Mouse (Mus musculus): Measurements from ENCODE around the gene Epb41l4b. TPM values are rescaled to one million over a fixed set of nuclear protein-coding genes. Genes with fewer than 3 reads are reported as not detected.

Gene Epb41l4b
- polyA plus RNA-seq, 1 experiment from 2014 or later = 1.6 TPM

GRCm38 (mm10) chr4:56957518-56957917 lies 185.7 kb downstream of the Epb41l4b start:
- no peaks in the 10 kb centered on the region for H3K36me3 ChIP-seq
- H3K4me3 ChIP-seq = no peak overlapping the region
- no peak overlapping the region for H3K27ac ChIP-seq
- DNase-seq (ENCODE audit: low spot score) = no peak
- H3K9me3 ChIP-seq = no peaks in the 10 kb centered on the region
- 42% methylated on average over 9 of the region's 9 CpGs for WGBS
- peaks cover 9% of the 10 kb centered on the region for H3K4me1 ChIP-seq
- H3K27me3 ChIP-seq (ENCODE audit: insufficient read depth, poor library complexity, severe bottlenecking) = no peaks in the 10 kb centered on the region

GRCm38 (mm10) chr4:56953235-56953634 lies 190.0 kb downstream of the Epb41l4b start:
- WGBS = 55% methylated on average over 6 of the region's 6 CpGs
- H3K4me3 ChIP-seq = no peak overlapping the region
- no peaks in the 10 kb centered on the region for H3K36me3 ChIP-seq
- no peaks in the 10 kb centered on the region for H3K9me3 ChIP-seq
- H3K27ac ChIP-seq = no peak overlapping the region
- DNase-seq (ENCODE audit: low spot score) = no peak
- H3K27me3 ChIP-seq (ENCODE audit: insufficient read depth, poor library complexity, severe bottlenecking) = no peaks in the 10 kb centered on the region
- peaks cover 9% of the 10 kb centered on the region; the same call in 1 of the 2 replicates for H3K4me1 ChIP-seq

DNA sequence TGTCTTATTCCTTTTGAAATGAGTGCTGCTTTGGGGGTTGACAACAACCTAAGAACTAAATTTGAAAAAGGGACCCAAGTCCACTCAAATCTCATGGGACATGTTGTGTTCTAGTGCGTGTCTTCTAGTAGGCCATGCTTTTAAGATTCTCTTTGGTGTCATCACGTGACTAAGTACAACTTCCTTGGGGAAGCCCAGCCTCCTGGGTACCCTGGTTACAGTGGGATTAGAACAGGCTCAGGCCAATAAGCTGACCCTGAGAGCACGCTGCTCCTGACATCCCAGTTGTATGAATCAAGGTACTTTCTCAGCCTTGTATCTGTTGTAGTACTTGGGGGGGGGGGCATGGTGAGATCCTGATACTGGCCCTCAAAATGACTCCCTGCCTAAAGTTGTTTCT lies 191.5 kb downstream of the Epb41l4b start:
- H3K36me3 ChIP-seq = no peaks in the 10 kb centered on the region
- no peak overlapping the region for H3K4me3 ChIP-seq
- 81% methylated on average over 3 of the region's 3 CpGs for WGBS
- DNase-seq (ENCODE audit: low spot score) = no peak
- H3K9me3 ChIP-seq = no peaks in the 10 kb centered on the region
- H3K4me1 ChIP-seq = 0 out of 2 replicates have a peak, but pooled peaks cover 4% of the 10 kb centered on the region
- no peak overlapping the region for H3K27ac ChIP-seq
- no peaks in the 10 kb centered on the region for H3K27me3 ChIP-seq (ENCODE audit: insufficient read depth, poor library complexity, severe bottlenecking)

DNA sequence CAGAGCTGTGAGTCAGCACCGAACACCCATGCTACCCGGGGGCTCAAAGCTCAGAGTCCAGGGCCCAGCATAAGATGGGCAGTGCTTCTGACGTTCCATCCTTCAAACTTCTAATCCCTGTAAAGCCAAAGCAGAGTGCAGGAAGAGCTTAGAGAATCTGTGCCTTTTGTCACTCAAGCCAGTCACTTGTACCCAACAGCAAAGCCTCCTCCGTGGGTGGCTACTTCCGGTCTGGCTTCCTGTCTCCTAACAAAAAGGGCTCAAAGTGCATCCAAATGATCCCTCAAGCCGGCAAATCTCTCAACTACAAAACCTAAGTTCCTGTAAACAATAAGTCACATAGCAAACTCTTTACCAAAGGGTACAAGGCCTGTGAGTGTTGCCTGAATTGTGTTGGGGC lies 193.7 kb downstream of the Epb41l4b start:
- Histone ChIP-seq H3K27me3 (ENCODE audit: insufficient read depth, poor library complexity, severe bottlenecking) (no peaks in the 10 kb centered on the region), H3K36me3 (no peaks in the 10 kb centered on the region), H3K4me1 (peaks cover 13% of the 10 kb centered on the region), H3K9me3 (no peaks in the 10 kb centered on the region), H3K4me3 (no peak overlapping the region), H3K27ac (no peak overlapping the region)
- no peak for DNase-seq (ENCODE audit: low spot score)
- WGBS = 72% methylated on average over 6 of the region's 6 CpGs

GRCm38 (mm10) chr4:56946641-56947640 lies 196.3 kb downstream of the Epb41l4b start, which contains the start of gene Tmem245:
TSS of gene Tmem245 (minus strand) at chr4:56947437.
- peak within 1 kb of the TSS; percentile 86 for H3K4me3 ChIP-seq
- no peaks in the 10 kb centered on the region for H3K9me3 ChIP-seq
- H3K27me3 ChIP-seq (ENCODE audit: insufficient read depth, poor library complexity, severe bottlenecking) = no peaks in the 10 kb centered on the region
- WGBS = under 1% methylated on average over 107 of the region's 107 CpGs
- H3K4me1 ChIP-seq = peaks cover 36% of the 10 kb centered on the region
- DNase-seq (ENCODE audit: low spot score) = peak; percentile 97
- no peaks in the 10 kb centered on the region for H3K36me3 ChIP-seq
- H3K27ac ChIP-seq = peak within 1 kb of the TSS; percentile 94

DNA sequence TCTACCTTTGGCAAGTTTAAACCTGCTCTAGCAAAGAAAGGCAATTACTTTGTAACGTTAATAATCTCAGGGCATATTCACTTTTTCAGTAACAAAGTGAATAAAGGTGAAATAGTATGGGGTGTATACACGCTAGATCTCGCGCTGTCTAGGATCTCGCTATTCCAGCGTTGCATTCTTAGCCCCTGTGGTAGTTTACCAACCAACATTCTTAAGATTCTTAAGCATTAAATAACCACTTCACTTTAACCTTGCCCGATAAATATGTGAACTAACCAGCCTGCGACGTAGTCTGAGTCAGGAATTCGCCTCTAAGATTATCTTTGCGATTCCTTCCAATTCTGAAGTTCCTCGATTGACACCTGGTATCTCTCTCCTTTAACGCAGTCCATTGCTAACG lies 197.1 kb downstream of the Epb41l4b start:
- DNase-seq (ENCODE audit: low spot score) = no peak
- 1% methylated on average over 14 of the region's 14 CpGs for WGBS
- peaks cover 42% of the 10 kb centered on the region for H3K4me1 ChIP-seq

GRCm38 (mm10) chr4:56944286-56944685 lies 199.0 kb downstream of the Epb41l4b start:
- peaks cover 59% of the 10 kb centered on the region for H3K4me1 ChIP-seq
- 34% methylated on average over 4 of the region's 4 CpGs for WGBS
- no peaks in the 10 kb centered on the region for H3K36me3 ChIP-seq
- DNase-seq (ENCODE audit: low spot score) = no peak
- no peaks in the 10 kb centered on the region for H3K9me3 ChIP-seq
- H3K4me3 ChIP-seq = peak overlapping the region; percentile 10; the same call in 1 of the 2 replicates
- no peaks in the 10 kb centered on the region for H3K27me3 ChIP-seq (ENCODE audit: insufficient read depth, poor library complexity, severe bottlenecking)
- H3K27ac ChIP-seq = peak overlapping the region; percentile 17

More for the DNA sequence above, 197.1 kb downstream of the Epb41l4b start:
- H3K4me3 ChIP-seq = peak overlapping the region; percentile 86
- peak overlapping the region; percentile 94 for H3K27ac ChIP-seq
- H3K36me3 ChIP-seq = no peaks in the 10 kb centered on the region
- no peaks in the 10 kb centered on the region for H3K9me3 ChIP-seq
- no peaks in the 10 kb centered on the region for H3K27me3 ChIP-seq (ENCODE audit: insufficient read depth, poor library complexity, severe bottlenecking)

GRCm38 (mm10) chr4:56943258-56943657 lies 200.0 kb downstream of the Epb41l4b start:
- Histone ChIP-seq H3K27ac (peak overlapping the region; percentile 17), H3K9me3 (no peaks in the 10 kb centered on the region), H3K4me1 (peaks cover 65% of the 10 kb centered on the region), H3K36me3 (0 out of 2 replicates have a peak, but pooled peaks cover 3% of the 10 kb centered on the region), H3K4me3 (no peak overlapping the region), H3K27me3 (ENCODE audit: insufficient read depth, poor library complexity, severe bottlenecking) (no peaks in the 10 kb centered on the region)
- 68% methylated on average over 1 of the region's 1 CpGs for WGBS
- no peak for DNase-seq (ENCODE audit: low spot score)

GRCm38 (mm10) chr4:56942567-56942966 lies 200.7 kb downstream of the Epb41l4b start:
- no peak for DNase-seq (ENCODE audit: low spot score)
- no peaks in the 10 kb centered on the region for H3K9me3 ChIP-seq
- H3K27ac ChIP-seq = peak overlapping the region; percentile 17
- no peaks in the 10 kb centered on the region for H3K27me3 ChIP-seq (ENCODE audit: insufficient read depth, poor library complexity, severe bottlenecking)
- H3K4me3 ChIP-seq = no peak overlapping the region; the same call in 1 of the 2 replicates
- 88% methylated on average over 1 of the region's 1 CpGs for WGBS
- H3K4me1 ChIP-seq = peaks cover 68% of the 10 kb centered on the region
- H3K36me3 ChIP-seq = 0 out of 2 replicates have a peak, but pooled peaks cover 3% of the 10 kb centered on the region

Other genes starting within 250 kb of the Epb41l4b start
- 14.0 and 23.1 TPM in 2 replicates for gene Tmem245, start 196.0 kb downstream of the Epb41l4b start, polyA plus RNA-seq (2016; fragmentation: Nextera tagmentation; extraction: Ambion mirVana)
- gene Frrs1l, start 153.0 kb downstream of the Epb41l4b start, polyA plus RNA-seq (2016; fragmentation: Nextera tagmentation; extraction: Ambion mirVana) = 0.11 and 0.17 TPM in 2 replicates
- gene Ptpn3, start 158.4 kb upstream of the Epb41l4b start, polyA plus RNA-seq (2016; fragmentation: Nextera tagmentation; extraction: Ambion mirVana) = 0.90 and 1.7 TPM in 2 replicates

Measured in heart, embryonic 10.5 days (tissue).